Mouse (Mus musculus): ENCODE data around the gene Kif5c.

The Kif5c gene

DNA sequence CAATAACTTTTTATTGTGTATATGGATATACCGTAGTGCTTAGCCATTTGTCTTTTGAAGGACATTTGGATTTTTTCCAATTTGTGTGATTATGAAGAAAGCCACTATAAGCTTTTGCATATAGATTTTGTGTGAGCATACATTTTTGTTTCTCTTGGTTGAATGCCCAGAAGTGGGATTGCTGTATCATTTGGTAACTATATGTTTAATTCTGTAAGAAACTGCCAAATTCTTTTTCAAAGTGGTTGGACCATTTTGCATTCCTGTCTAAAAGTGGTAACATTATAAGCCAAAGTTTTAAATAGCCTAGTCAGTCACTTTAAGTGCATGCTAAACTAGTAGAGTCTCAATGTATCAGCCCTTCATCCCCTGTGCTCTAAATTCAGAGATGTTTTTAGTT lies 6.5 kb downstream of the Kif5c start:
- DNase-seq: no peak

DNA sequence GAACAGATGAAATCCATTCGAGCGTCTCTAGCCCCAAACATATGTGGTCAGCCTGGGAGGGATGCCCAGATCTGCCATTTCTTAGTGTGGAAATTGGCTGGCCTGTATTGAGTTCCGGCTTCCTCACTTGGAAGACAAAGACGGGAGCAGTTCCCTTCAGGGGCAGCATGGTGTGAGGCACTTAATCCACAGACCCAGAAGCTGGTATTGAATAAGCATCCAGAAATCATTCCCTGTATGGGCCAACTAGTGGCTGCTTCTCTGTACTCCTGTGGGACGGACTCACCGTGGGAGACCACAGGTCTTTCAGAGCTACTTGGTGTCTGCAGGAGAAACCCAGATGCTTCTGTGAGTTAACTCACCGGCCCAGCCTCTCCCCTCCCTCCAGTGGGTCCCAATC lies 8.5 kb downstream of the Kif5c start:
- DNase-seq: no peak

DNA sequence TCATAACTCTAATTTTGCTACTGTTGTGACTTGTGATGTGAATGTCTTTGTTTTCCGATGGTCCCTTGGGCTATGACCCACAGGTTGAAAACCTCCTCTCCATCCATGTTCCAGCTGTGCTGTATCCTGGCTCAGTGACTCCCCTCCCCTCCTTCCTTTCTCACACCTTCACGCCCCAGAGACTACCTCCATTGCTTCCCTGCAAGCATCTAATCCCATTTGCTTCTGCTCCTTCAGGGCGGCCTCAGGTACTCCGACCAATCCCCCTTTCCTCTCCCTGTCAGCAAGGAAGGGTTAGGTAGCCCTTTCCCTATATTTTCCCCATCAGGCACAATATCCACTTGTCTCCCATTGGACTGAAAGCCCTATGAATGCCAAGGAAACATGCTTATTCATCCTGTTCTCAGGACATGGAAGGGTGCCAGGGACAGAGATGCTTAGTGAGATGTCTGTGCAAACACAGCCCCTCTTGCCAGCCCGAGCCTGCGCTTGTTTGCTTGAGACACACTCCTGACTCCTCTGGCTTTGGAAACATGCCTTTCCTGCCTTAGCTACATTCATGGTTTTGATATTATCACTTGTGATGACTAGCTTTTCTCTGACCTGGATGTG lies 9.1 kb downstream of the Kif5c start:
- DNase-seq: no peak

DNA sequence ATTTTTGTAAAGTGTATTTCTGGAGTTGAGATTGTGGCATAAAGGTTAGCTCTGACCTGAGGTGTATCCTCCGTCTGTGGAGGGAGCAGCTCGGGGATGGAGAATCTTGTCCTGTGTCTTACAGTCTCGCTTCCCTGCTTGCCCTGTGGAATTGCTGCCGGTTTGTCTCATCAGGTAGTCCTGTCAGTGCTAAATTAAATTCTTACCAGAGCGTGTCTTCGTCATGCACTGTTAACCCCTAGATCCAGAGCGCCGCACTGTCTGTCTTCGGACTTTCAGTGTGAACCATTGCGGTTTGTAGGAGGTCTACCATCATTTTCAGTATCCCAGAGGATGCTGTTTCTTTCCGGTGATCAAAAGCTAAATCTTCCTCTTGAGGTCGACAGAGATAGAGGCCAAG lies 10.1 kb downstream of the Kif5c start:
- no peak for DNase-seq

DNA sequence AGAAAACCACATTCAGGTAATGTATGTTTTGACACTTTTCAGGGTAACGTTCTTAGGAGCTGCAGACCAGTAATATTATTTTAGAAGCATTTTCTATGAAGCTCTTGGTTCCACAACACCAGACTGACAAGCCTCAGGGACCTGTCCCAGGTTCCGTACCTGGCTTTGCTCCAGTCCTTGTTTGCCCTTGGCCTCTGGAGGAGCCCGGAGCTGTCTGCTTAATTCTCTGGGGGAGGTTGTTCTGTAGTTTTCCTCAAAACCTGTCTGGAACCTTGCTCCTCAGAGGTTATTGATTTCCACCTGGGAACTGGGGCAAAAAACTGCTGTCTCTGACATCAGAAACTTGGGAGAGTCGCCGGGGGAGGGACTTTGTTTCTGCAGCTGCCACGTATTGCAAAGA lies 11.5 kb downstream of the Kif5c start:
- no peak for DNase-seq

DNA sequence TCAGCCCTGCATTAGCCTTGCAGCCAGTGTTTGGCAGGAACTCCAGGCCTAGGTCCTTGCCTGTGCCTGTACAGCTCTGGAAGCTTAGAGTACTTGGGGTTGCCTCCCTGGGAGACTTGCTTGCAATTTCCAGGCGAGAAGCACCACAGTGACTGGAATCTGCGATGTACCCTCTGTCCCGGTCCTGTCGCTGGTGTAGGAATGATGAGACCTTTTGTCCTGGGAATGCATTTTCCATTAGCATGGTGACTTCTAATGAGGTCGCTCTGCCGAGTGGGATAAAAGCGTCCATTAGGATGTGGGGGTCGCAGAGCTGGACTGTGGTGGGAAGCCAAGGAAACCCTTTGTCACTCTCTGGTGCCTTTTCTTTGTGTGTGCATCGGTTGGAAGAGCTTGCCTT lies 14.1 kb downstream of the Kif5c start:
- DNase-seq: no peak

DNA sequence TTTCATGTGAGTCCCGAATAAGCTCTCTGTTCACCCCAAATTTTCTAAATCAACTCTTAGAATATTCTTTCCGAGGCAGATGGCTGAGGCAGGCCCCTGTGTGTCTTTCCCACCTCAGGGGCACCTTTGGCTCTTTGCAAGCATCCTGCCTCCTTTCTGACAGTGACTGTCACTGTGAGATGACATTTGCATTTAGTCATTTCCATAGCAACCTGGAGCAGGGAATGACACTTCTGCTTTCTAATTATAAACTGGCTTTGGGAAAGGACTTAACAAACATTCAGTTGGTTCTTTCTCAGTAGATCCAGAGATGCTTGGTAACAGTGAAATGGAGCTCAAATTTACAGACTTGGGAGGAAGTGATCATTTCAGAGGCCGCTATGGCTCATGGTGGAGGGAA lies 23.7 kb downstream of the Kif5c start:
- no peak for DNase-seq

DNA sequence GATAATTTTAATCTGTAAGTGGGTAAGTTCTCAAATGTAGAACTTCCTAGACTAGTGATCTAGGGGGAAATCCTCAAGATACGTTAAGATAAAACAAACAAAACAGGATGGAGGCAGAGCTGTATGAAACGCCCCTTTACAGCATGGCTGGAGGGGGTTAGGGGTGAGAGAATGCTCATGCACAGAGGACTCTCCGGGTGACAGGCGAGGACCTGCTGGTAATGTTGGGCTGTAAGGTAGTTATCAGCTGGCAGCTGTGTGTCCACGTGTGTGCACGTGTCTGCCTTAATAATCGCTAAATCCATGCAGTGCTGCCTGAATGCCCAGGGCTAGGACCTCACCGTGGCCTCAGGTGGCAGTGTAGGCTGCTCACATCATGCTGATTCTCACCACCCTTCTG lies 24.7 kb downstream of the Kif5c start:
- no peak for DNase-seq

DNA sequence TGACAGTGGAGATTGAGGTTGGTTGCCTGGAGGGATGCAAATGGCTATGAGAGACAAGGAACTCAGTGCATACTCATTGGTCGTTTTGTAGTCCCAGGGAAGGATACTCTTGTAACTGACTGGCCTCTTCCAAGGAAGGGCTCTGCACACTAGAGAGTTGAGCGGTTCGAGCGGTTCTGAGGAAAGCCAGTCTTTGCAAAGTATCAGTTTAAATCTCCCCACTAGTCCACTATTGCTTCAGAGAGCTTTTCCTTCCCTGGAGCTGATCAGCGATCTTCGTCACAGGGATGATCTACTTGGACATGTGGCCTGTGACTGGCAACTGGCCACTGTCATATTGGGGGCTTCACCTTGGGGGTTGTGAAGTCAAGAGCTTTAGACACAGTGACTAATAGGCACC lies 28.5 kb downstream of the Kif5c start:
- no peak for DNase-seq

DNA sequence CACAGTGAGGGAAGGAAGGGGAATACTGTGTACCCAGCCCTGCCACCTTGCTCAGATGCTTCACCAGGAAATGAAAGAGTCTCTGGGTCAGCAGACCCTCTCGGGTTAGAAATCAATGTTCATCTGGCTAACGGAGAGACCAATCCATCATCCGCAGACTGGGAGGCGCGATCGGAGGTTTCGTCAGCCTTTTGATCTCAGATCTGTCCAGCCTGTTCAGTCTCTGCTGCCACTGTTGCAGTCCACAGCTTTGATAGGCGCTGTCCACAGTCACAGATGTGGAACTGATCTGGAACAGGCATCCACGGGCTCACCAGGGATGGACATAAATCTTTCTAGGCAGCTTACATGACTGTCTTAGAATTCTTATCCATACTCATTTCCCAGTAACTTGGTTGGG lies 29.2 kb downstream of the Kif5c start:
- DNase-seq: no peak

DNA sequence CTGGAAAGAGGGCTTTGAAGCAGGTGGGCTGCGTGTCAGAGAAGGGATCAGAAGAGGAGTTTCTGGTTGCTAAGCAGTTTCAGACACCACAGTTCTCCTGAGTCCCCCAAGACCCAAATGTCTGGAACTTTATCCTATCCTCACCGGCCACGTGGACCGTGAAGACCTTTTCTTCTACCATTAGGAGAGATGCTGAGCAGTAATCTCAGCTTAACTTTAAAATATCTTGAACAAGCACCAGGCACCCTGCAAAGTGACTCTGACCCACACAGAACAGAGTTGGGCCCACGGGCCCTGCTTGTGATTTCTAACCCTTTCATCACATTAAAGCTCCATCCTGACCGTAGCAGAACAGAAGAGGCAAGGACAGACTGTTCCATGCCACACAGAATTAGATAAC lies 29.7 kb downstream of the Kif5c start:
- no peak for DNase-seq

DNA sequence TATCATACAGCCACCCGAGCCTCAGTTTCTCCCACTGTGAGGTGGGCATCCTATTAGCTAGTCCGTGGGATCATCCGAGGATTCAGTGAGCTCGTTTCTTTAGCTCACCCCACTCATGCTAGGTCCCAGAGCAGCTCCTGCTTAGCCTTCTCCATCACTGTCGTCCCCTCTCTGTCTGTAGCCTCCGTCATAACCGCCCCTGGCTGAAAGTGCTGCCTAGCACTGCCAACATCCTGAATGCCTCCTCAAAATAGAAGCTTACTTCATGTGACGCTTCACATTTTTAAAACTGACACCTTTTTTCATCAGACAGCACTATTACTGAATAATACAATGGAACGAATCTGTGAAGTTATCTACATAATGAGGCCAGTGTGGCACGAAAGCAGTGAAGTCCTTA lies 30.1 kb downstream of the Kif5c start:
- DNase-seq: no peak

DNA sequence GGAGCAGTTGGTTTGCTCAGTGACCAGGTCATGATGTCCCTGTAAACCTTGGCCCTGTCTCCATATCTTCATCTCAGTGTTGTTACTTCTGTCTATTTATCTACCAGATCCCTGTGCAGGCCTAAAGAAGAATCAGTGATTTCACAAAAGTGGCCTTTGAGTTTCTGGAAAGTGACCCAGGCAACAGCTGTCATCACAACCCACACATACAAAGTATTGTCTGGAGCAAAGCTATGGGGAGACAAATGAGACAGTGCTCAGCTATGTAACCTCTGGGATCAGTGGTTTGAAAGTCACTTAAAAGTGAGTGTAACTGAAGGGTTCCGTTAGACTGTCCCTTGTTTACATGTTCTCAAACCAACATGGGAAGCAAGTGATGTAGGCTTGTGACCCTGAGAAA lies 32.6 kb downstream of the Kif5c start:
- no peak for DNase-seq

DNA sequence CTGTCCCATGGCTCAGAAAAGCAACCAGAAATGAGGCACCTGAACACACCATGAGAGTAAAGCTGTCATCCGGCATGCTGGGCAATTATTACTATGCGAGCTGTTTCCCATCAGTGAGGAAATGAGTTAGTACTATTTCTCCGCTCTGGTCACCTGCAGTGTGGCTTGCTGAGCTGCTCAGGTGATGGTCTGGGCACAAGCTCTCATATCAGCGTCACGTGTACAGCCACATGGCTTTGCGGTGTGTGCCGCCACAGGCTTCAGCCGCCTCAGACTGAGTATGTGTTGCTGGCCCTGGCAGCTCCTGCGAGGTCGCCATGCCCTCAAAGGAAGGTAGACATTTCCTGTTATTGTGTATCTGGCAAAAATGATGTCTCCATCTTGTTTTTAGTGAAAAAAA lies 35.5 kb downstream of the Kif5c start:
- no peak for DNase-seq

DNA sequence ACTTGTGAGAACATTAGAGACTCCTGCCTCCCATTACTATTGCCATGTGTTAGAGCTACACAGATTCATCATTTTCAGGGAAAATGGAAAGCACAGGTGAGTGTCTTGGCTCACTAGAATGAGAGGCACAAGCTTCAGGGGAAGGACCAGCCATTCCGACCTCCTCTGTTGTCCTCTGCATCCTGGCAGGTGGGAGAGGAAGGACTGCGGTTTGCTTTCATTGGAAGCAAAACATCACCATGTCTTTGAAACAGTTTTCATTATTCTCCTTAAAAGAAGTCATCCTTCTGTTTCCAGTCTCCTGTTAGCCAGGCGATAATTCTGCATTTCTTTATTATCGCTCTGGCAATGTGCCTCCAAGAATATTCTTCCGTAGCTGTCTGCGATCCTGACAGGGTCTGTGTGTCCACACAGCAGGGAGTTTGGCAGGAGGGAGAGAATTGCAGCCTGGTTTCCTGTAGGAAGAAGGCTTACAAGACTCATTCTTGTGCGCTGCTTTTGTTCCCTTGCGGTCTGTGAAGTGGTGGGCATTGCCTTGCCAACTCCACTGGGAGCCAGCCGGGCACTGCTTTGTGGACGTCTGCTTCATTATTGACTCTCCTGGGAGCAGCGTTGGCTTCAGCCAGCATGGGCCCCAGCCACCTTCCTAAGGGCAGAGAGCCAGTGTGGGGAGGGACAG lies 36.2 kb downstream of the Kif5c start:
- no peak for DNase-seq

DNA sequence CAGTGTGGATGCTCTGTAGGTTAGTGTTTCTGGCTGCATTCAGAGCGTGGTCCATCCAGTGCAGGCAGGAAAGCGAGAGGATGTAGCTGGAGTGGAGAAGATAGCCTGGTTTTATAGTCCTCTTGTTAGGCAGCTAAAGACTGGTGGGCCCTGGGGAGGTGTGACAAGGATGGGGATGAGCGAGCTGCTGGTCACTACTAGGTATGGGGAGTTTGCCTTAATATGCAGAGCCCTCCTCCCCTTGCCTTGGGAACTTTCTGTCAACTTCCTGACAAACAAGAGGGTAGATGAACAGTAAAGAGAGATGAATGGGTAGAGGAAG lies 36.7 kb downstream of the Kif5c start:
- no peak for DNase-seq

DNA sequence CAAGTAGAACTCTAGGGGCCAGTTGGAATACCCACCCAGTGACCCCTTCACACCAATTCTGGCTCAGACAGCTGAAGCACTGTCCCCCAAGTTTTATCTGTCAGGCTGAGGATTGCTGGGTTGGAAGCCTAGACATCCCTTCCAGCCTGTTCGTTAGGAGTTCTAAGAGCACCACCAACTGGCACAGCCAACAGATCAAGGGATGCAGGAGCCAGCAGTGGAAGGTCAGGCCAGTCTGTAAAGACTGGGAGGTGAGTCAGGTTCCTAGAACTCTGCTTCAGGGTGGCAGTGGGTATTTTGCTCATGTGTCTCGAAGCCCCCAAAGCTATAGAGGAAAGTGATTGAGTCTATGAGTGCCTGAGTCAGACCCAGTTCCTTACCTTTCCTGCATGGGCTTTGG lies 37.9 kb downstream of the Kif5c start:
- DNase-seq: no peak

DNA sequence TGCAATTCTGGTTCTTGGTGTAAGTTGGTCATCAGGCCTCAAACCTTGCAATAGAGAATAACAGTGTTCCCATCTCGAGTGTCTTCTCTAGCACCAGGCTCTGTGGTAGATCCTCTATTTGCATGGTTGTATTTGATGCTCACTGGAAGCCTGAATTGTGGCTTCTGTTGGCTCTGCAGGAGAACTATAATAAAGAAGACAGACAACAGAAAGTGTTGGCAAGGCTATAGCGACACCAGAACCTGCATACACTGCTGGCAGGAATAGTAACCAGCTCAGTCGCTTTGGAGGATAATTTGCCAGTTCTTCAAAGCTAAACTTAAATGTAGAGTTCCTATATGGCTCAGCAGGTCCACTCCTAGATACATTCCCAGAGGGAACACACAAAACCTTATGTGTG lies 38.6 kb downstream of the Kif5c start:
- no peak for DNase-seq

DNA sequence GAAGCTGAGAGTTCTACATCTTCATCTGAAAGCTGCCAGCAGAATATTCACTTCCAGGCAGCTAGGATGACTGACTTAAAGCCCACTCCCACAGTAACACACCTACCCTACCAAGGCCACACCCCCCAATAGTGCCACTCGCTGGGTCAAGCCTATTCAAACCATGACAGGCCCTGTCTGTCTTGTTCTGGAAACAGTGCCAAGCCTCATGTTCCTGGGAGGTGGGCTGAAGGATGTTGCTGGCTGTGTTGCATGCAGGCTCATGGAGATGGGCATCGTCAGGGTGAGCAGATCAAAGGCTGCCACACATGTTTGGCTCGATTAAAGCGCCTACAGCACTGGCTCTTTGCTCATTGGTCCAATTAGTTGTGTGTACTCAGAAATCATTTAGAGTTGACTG lies 39.9 kb downstream of the Kif5c start:
- DNase-seq: no peak

DNA sequence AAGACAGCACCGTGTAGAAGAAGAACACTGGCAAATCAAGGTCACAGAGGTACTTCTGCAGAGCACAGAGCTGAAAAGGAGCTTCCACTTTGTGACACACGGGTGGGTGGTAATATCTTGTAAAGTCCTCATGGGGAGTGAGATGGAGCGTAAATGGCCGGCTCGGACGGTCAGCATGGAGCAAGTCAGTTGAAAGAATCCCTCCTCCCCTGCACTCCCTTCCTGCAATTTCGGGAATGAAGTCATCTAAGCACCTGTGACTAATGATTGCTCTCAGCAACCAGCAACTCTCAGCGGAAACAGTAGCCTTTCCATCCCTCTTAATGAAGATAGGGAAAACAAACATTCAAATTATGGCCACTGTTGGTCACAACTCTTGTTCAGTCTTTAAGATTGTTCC lies 40.9 kb downstream of the Kif5c start:
- DNase-seq: no peak

DNA sequence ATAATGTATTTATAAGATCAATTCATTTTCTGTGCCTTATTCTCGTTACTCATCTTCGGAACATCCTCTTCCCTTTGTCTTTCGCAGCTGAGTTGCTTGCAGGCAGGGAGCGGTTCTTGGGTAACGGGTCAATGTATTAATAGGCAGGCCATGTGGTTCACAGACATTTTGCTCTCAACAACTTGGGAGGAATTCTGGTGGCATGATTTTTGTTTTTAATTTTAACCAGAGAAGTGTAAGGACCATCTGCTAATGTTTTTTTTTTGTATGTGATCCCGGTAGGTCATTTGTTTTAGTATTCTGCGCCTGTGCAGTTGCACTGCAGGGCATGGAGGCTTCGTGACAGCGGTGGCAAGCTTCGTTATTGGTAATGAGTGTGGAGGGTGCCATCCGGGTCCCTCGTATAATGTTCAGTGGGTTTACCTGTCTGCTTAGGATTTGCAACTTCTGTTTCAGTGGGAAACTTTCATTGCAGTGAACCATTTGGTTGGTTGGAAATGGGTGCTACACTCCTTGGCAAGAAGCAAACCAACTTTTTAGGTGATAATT lies 41.4 kb downstream of the Kif5c start:
- DNase-seq: no peak

DNA sequence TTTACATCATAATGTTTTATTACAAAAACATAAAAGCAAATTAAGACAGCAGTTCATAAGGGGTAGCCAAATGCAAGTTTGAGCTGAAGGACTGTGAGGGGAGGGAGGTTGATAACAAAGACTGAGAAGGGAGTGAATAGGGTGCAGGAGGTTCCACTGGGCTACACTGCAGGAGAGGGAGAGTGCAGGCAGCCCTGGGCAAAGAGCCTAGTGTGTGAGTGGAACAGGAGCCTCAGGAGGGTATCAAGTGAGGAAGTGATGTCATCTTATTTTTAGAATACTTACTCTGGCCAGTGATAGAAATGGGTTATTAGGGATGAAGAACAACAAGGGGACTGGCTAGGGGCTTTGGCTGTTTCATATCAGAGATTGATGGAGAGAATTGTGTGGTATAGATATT lies 42.2 kb downstream of the Kif5c start:
- no peak for DNase-seq

DNA sequence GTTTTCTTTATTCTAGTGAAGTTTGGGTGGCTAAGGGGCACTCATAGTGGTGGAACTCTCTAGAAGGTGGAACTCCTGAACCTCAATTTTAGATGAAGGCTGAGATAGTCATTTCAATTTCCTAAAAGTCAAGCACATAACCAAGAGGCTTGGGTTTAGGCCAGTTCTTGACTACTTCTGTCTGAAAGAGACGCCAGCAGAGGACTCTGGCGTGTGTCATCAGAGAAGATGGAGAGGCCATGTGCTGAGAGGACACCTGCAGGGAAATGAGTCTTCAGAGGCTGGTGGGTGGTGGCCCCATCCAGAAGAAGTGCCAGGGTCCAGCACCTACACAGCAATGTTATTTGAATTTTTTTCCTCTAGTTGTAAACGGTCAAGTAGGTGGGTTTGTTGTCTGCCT lies 42.8 kb downstream of the Kif5c start:
- DNase-seq: no peak

DNA sequence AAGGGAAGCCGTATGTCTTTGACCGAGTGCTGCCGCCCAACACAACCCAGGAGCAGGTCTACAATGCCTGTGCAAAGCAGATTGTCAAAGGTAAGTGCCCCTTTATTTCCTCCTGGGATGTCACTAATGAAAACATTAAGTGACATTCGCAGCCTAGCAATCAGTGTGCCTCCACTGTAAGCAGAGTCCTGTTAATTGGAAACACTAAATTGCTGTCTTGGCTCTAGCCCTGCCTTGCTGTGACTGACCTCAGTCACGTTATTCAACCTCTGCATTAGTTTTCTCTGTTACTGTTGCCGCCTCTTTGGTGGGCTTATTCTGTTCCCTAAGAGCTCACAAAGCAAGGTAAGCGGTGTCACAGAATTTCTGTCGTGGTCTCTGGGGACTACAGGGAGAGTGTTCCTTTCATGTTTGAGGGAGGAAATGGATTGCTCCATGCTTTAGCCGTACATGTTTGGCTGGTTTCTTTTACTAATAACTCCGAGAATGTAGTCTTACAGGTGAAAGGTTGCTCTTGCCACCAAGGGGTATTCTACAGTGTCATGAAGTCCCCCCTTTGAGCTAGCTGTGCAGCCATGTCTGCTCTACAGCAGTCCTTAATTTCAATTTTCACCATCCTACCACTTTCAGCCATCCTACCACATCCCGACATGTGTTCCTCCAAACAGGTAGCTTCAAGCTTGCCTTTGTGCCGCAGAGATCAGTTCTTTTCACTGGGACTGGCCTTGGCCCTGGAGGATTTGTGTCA lies 52.8 kb downstream of the Kif5c start:
- no peak for DNase-seq

DNA sequence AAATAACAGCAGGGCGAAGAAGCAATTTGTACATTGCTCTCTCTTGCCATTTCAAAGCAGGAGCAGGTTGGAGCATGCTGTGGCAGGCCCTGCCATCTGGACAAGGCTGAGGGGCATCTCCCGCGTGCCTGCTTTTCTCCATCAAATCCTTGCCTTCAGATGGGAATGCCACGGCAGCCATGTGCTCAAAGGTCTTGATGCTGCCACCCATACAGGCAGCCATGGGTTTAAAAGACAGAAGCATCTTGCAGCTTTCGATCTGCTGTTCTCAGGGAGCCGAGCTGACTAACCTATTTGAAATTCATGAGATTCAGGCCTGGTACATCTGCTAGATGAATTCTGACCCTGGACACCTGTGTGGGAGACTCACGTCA lies 53.4 kb downstream of the Kif5c start:
- no peak for DNase-seq

Measured in thymus, postnatal 25 days (tissue).